Mouse (Mus musculus): ENCODE data around the gene Tfap2a. TPM values are rescaled to one million over a fixed set of nuclear protein-coding genes. Genes with fewer than 3 reads are reported as not detected.

Gene Tfap2a
- total RNA-seq, 4 experiments from 2014 or later, result 0.58 to 1.1 (median 0.60) TPM

Other genes with a start within 250 kb of the Tfap2a start
- 10 to 100 TPM; 21.5 to 24.5 (median 23.5) TPM for gene Gcnt2, start 121.4 kb upstream of the Tfap2a start, total RNA-seq (2022)